Mouse (Mus musculus) hindbrain, embryonic 10.5 days (tissue): ENCODE measurements at regions not wholly inside any gene's neighbourhood (a gene's known extent, or its start where the extent isn't known, plus 50 kb on each side); places are given as distances from the start of the nearest gene placed in this dataset.

ENCODE experiments used
- DNase-seq: peaks from one replicate; pipeline ENCODE4 v3.0.0-alpha.2; 2017; ENCODE audit warnings: low spot score
- H3K27ac ChIP-seq: fragments of 300-500 bp; sonication (generic); 2 replicates; pipeline ENCODE4 v1.5.1; 2016; ENCODE audit warnings: mild to moderate bottlenecking, moderate library complexity
- H3K27me3 ChIP-seq: fragments of 300-500 bp; sonication (generic); 2 replicates; pipeline ENCODE4 v1.6.1; 2016; ENCODE audit warnings: mild to moderate bottlenecking; ENCODE audit not compliant: poor library complexity, insufficient read depth, severe bottlenecking
- H3K36me3 ChIP-seq: fragments of 300-500 bp; sonication (generic); 2 replicates; pipeline ENCODE4 v1.6.1; 2016; ENCODE audit warnings: mild to moderate bottlenecking, moderate library complexity
- H3K4me1 ChIP-seq: fragments of 300-500 bp; sonication (generic); replicated peaks from 2 replicates; pipeline ENCODE4 v1.6.1; 2016; ENCODE audit warnings: mild to moderate bottlenecking
- H3K4me3 ChIP-seq: fragments of 300-500 bp; sonication (generic); 2 replicates; pipeline ENCODE4 v1.5.1; 2016; ENCODE audit warnings: mild to moderate bottlenecking, moderate library complexity
- H3K9me3 ChIP-seq: fragments of 300-500 bp; sonication (generic); 2 replicates; pipeline ENCODE4 v1.6.1; 2016; ENCODE audit warnings: mild to moderate bottlenecking, moderate library complexity
- WGBS: fragments of 180-500 bp; shearing (Covaris S2); methylation state at CpG from one replicate; pipeline ENCODE4 v1.1.7; 2016; 5-methylcytosine and 5-hydroxymethylcytosine counted together

DNA sequence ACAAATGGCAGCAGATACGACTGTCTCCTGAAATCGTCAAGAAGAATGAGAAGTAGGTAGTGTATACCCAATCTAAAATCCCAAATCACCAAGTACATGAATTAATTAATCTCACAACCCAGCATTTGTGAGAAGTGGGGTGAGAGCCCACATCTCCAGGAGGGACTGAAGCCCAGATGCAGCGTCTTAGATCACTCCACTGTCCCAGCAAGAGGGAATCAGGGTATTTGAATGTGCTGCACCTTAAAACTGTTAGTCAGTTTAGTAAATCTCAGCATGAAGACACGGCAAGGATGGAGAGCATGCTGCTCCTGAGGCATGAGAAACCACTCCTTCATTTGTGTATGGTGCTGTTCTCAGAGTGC, 271.6 kb upstream of the Rarb start:
- Histone ChIP-seq H3K27ac (peak overlapping the region; percentile 67; the same call in 1 of the 2 replicates), H3K4me3 (no peak overlapping the region), H3K9me3 (no peaks in the 10 kb centered on the region), H3K36me3 (no peaks in the 10 kb centered on the region), H3K4me1 (peaks cover 24% of the 10 kb centered on the region), H3K27me3 (no peaks in the 10 kb centered on the region)
- no peak for DNase-seq
- 26% methylated on average over 4 of the region's 4 CpGs for WGBS

DNA sequence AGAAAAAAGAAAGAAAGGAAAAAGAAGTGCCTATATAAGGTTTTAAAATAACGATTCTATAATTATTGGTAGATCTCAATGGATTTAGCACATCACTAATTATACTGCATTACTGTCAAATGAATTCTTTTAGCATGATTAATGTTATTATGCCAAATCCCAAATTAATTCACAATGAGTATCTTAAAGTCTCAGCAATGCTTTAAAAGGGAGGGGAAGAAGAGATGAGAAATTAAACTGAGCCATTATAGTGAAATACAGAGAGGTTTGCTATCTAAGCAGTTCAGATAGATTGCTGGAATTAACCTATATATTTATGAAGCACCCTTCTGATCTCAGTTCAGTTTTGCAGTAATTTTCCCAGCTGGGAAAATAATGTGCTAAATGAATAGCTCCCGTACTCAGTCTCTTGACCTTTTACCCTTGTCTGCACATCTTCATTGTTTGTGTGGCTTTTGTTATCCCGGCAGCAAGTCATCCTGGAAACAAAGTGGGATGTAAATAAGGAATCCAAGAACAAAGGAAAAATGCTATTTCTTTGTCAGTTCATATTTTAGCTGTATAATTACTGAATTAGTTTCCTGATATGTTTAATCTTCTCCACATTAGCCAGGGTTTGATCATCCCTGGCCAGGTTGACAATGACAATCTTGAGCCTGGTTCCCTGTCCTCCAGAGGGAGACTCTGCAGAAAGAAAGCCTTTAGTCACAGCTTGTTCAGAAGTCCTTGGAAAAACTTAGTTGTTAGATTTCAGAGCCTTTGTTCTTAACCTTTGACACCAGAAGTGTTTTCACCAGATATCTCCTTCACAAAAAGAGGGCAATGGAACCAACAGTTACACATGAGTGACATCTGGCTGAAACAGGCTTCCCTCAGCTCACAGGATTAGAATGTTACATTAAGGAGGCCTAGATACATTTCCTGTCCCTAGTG, 270.9 kb upstream of the Rarb start:
- no peaks in the 10 kb centered on the region for H3K36me3 ChIP-seq
- peak; percentile 22 for DNase-seq

DNA sequence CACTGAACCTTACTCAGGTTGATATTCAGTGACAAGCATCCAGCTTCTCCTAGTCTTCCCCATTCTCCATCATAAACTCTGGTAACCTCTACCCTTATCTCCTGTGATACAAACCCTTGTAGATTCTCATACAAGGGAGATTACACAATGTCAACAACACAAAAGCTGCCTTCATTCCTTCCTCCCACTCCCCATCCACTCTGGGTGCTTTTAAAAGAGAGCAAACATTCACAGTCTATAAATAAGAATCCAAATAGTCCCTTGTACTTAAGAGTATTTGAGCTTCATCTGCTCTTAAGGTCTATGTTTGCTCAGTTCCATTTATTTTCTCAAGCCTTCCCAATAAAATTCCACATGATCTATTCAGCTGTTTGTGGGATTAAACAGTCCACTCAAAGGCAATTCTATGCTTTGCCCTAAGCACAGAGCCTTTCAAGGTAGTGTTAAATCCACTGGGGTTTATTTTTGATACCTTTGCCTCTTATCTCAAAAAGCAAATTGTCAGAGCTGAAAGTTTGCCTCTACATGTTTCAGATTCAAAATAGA, 270.2 kb upstream of the Rarb start:
- no peak overlapping the region for H3K27ac ChIP-seq
- H3K27me3 ChIP-seq, result no peaks in the 10 kb centered on the region
- H3K4me3 ChIP-seq, result no peak overlapping the region
- DNase-seq, result no peak
- no peaks in the 10 kb centered on the region for H3K9me3 ChIP-seq
- peaks cover 24% of the 10 kb centered on the region for H3K4me1 ChIP-seq
- H3K36me3 ChIP-seq, result no peaks in the 10 kb centered on the region

More for the DNA sequence above, 270.9 kb upstream of the Rarb start:
- Histone ChIP-seq H3K9me3 (no peaks in the 10 kb centered on the region), H3K27ac (peak overlapping the region; percentile 67; the same call in 1 of the 2 replicates), H3K4me1 (peaks cover 24% of the 10 kb centered on the region), H3K27me3 (no peaks in the 10 kb centered on the region), H3K4me3 (no peak overlapping the region)
- WGBS, result 29% methylated on average over 3 of the region's 3 CpGs

DNA sequence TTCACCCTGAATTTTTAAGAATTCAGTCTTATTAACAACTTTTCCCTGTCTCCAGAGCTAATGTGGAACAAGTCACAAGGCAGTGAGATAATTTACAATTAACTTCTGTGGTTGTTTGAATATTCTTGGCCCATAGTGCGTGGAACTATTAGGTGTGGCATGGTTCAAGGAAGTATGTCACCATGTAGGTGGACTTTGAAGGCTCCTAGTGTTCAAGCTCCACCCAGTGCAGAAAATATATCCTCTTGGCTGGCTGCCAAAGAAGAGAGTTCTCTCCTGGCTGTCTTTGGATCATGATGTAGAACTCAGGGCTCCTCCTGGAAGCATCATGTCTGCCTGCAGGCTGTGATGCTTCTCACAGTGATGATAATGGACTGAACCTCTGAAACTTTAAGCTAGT, 268.9 kb upstream of the Rarb start:
- Histone ChIP-seq H3K4me1 (peaks cover 25% of the 10 kb centered on the region), H3K9me3 (no peaks in the 10 kb centered on the region), H3K27ac (no peak overlapping the region), H3K36me3 (no peaks in the 10 kb centered on the region), H3K4me3 (no peak overlapping the region), H3K27me3 (no peaks in the 10 kb centered on the region)
- DNase-seq, result no peak
- WGBS, result 86% methylated on average over 1 of the region's 1 CpGs

DNA sequence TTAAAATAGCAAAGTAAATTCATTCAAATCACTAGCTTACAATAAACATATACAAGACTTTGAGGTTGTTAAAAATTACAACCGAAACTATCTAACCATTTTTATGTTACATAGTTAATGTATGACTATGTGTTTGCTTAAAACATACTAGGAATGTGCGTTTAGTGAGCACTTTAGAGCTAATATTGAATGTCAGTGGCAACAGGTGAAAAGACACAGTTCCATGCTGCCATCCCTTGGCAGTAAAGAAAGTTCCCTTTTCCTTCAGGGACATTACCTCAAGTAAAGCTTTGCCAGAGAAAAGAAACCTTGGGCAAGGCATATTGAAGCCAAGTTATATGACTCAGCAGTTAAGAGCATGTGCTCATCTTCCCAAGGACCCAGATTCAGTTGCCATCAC, 265.0 kb upstream of the Rarb start:
- no peak for DNase-seq
- H3K36me3 ChIP-seq, result no peaks in the 10 kb centered on the region
- H3K27me3 ChIP-seq, result no peaks in the 10 kb centered on the region
- 65% methylated on average over 2 of the region's 2 CpGs for WGBS
- H3K4me3 ChIP-seq, result no peak overlapping the region
- no peaks in the 10 kb centered on the region for H3K9me3 ChIP-seq
- H3K27ac ChIP-seq, result no peak overlapping the region
- peaks cover 12% of the 10 kb centered on the region for H3K4me1 ChIP-seq

DNA sequence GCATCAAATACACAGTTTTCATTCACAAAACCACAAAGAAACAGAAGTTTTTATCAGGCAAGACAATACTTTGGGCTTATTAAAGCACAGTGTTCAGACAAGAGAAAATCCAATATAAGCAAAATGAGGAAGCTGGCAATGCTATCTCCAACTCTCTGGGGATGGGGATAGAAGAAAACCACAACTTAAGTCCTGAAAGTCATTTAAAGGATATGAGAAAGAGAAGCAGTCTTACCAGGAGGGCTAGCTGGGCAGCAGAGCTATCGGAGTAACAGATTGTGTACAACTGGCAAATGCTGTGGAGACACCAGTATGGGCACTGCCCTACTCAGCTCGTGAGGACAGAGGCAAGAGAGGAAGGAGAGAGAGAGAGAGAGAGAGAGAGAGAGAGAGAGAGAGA, 262.9 kb upstream of the Rarb start:
- 23% methylated on average over 2 of the region's 2 CpGs for WGBS
- DNase-seq, result no peak
- Histone ChIP-seq H3K4me1 (peaks cover 12% of the 10 kb centered on the region), H3K9me3 (no peaks in the 10 kb centered on the region), H3K27ac (no peak overlapping the region), H3K27me3 (no peaks in the 10 kb centered on the region), H3K4me3 (no peak overlapping the region), H3K36me3 (no peaks in the 10 kb centered on the region)

DNA sequence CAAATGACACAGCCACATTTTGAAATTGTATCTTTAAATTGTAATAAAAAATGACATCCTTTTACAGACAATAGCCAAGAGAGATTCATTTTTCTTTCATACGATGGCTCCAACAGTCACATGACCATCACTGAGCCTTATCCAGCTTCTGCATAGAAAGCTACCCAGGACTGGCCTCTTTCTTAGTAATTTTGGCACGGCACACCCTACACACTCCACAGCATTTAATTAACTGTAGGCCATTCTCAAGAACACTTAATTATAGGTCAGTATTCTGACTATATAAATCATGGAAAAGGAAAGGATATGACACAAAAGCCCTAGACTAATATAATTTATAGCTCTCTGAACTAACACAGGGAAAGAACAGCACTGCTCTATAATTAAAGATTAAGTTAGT, 260.6 kb upstream of the Rarb start:
- no peak for DNase-seq
- no peak overlapping the region for H3K4me3 ChIP-seq
- H3K36me3 ChIP-seq, result no peaks in the 10 kb centered on the region
- peaks cover 12% of the 10 kb centered on the region for H3K4me1 ChIP-seq
- WGBS, result 88% methylated on average over 2 of the region's 2 CpGs
- no peaks in the 10 kb centered on the region for H3K27me3 ChIP-seq
- no peaks in the 10 kb centered on the region for H3K9me3 ChIP-seq
- H3K27ac ChIP-seq, result no peak overlapping the region

DNA sequence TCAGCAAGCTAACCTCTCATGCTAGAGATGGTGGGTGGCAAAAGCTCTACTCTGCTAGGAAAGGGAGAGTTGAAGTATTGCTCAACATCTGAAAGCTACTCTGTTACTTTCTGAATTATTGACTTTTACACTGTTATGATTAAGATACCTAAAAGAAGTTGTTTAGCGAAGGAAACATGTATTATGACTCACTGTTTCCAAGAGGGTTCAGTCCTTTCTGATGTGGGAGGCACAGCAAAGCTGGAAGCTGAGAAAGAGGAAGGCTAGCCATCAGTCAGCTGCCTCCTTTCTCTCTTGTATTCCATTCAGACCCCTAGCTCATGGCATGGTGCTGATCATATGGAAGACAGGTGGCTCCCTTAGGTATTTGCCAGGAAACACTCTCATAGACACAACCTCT, 242.4 kb upstream of the Rarb start:
- 78% methylated on average over 1 of the region's 1 CpGs for WGBS
- no peaks in the 10 kb centered on the region for H3K36me3 ChIP-seq
- no peak overlapping the region for H3K27ac ChIP-seq
- DNase-seq, result no peak
- no peaks in the 10 kb centered on the region for H3K4me1 ChIP-seq
- H3K4me3 ChIP-seq, result no peak overlapping the region
- H3K27me3 ChIP-seq, result no peaks in the 10 kb centered on the region
- H3K9me3 ChIP-seq, result no peaks in the 10 kb centered on the region

DNA sequence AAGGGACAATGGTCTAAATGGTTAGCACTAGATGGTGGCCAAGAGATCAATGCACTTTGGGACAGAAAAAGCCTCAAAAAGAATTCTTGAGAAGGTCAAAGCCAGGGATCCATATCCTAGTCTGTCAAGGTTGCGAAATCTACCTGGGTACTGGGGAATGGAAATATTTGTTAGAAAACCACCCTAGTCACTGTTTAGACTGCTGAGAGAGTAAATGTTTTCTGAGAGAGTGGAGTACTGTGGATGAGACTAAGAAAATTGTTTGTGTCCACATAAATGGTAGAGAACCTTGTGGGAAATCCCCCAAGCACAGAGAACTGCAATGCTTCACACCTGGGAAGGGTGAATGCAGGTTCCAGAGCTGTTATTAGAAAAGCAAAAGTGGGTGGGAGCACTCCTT, 239.5 kb upstream of the Rarb start:
- no peak for DNase-seq
- Histone ChIP-seq H3K4me1 (no peaks in the 10 kb centered on the region), H3K27ac (no peak overlapping the region), H3K27me3 (no peaks in the 10 kb centered on the region), H3K4me3 (no peak overlapping the region), H3K9me3 (no peaks in the 10 kb centered on the region), H3K36me3 (no peaks in the 10 kb centered on the region)
- 96% methylated on average over 1 of the region's 1 CpGs for WGBS

DNA sequence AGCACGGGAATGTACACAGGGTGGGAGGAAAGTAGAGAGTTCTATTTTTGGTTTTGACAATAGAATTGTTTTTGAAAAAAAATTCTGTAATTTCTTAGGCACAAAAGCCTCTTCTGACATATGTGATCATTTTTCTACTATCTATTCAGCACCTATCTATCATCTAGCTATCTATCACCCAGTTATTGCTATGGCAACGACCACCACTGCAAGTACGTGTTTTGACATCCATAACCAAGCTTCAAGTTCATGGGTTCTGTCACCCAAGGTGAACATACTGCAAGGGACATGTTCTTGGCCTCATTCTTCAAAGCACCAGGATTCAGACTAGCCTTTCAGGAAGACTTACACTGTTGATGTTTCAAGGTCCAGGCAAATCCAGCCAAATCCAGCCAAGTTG, 238.4 kb upstream of the Rarb start:
- no peaks in the 10 kb centered on the region for H3K9me3 ChIP-seq
- no peak for DNase-seq
- no peaks in the 10 kb centered on the region for H3K27me3 ChIP-seq
- H3K36me3 ChIP-seq, result no peaks in the 10 kb centered on the region
- H3K4me3 ChIP-seq, result no peak overlapping the region
- H3K27ac ChIP-seq, result no peak overlapping the region
- 89% methylated on average over 3 of the region's 3 CpGs for WGBS
- H3K4me1 ChIP-seq, result no peaks in the 10 kb centered on the region

DNA sequence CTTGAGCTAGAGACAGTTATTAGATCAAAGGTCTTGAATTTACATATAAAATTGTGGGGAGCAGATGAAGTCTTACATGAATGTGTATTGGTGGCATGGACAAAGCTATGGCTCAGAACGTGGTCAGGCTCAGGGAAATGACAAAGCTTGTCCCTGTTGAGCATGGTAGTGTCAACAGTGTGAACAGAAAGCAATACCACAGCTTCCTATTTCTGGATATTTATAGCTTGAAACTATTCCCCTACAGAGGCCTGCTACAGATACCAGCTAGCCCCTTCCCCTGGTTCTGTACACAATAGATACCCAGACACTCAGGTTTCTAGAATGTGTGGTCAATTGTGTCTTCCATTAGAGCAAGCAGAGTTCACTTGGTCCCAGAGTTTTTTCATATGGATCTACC, 236.8 kb upstream of the Rarb start:
- Histone ChIP-seq H3K4me3 (no peak overlapping the region), H3K27ac (no peak overlapping the region), H3K4me1 (no peaks in the 10 kb centered on the region), H3K36me3 (no peaks in the 10 kb centered on the region), H3K9me3 (no peaks in the 10 kb centered on the region), H3K27me3 (no peaks in the 10 kb centered on the region)
- WGBS, result 85% methylated on average over 1 of the region's 1 CpGs
- no peak for DNase-seq

DNA sequence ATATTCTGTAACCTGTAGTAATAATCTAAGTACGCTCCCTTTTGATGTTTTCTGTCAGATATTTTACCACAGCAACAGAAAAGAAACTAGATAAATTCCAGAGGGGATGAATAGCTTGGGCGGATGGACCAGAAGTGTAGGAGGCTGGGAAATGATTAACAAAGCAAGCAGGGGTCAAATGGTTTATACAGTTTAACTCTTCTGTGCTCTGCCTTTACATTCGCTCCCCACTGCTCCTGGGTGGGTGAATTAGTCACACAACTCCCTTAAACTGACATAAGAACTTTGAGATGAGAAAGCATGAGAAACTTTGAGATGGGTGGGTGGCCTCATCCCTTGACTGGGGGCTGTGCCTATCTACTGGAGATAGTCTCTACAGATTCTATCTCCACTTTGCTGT, 235.4 kb upstream of the Rarb start:
- Histone ChIP-seq H3K36me3 (no peaks in the 10 kb centered on the region), H3K27me3 (no peaks in the 10 kb centered on the region), H3K9me3 (no peaks in the 10 kb centered on the region), H3K4me1 (no peaks in the 10 kb centered on the region), H3K27ac (no peak overlapping the region), H3K4me3 (no peak overlapping the region)
- WGBS, result 72% methylated on average over 3 of the region's 3 CpGs
- DNase-seq, result no peak

DNA sequence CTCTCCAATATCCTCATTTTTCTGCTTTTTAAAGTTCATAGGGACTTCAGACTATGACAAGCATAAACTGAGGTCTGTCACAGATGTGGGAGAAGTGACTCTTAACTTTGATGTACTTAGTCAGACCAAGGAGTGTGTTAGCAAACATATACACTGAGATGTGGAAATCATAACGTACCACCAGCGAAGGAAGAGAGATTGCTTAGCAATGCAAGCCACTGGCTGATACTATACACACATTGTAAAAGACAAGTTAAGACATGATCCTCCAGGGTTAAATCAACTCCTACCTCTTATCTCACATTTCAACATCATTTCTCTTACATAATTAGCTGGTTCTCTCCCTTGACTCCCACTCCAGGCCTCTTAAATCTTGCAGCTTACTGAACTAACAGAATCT, 227.9 kb upstream of the Rarb start:
- 88% methylated on average over 2 of the region's 2 CpGs for WGBS
- Histone ChIP-seq H3K4me1 (no peaks in the 10 kb centered on the region), H3K4me3 (no peak overlapping the region), H3K27ac (no peak overlapping the region), H3K27me3 (no peaks in the 10 kb centered on the region), H3K36me3 (no peaks in the 10 kb centered on the region), H3K9me3 (no peaks in the 10 kb centered on the region)
- no peak for DNase-seq
